Mouse (Mus musculus): ENCODE results near the gene Mtx2. TPM values are rescaled to one million over a fixed set of nuclear protein-coding genes. Genes with fewer than 3 reads are reported as not detected.
A peak's percentile ranks its signal among the peaks of the same experiment; 100 is the strongest.

Mtx2 gene
- 15.7 and 24.5 TPM in 2 replicates for polyA plus RNA-seq (2012; rRNA removed)

- TF ChIP-seq CTCF (IDR thresholded peaks at IDR 0.05; ENCODE audit: extremely low read depth, insufficient read depth, insufficient read length, insufficient replicate concordance), result no peak
- no peak for TF ChIP-seq POLR2A (IDR thresholded peaks at IDR 0.05; ENCODE audit: low read depth, low read length)
- WGBS, result under 1% methylated on average over 74 of the region's 74 CpGs
- peak within 1 kb of the TSS; percentile 93 for H3K4me3 ChIP-seq (ENCODE audit: extremely low read depth, insufficient read depth, insufficient read length)
- no peaks in the 10 kb centered on the region for H3K27me3 ChIP-seq (ENCODE audit: control insufficient read depth, insufficient read depth, low read length)
- no peaks in the 10 kb centered on the region for H3K36me3 ChIP-seq (ENCODE audit: control insufficient read depth, insufficient read depth, low read length)
- no peaks in the 10 kb centered on the region; the same call in 1 of the 2 replicates for H3K4me1 ChIP-seq (ENCODE audit: control insufficient read depth, insufficient read depth, insufficient read length)
- DNase-seq (ENCODE audit: low read depth in 1 of 2, low spot score in 2 of 2), result peak; percentile 36 to 62
- H3K27ac ChIP-seq (ENCODE audit: insufficient read depth, low read length), result peak within 1 kb of the TSS; percentile 74
These were observed at the start of gene Mtx2 for GRCm38 (mm10) chr2:74825730-74826430. Gene Mtx2, plus strand, starts transcription at chr2:74825803.

GRCm38 (mm10) chr2:74777536-74778275 lies 47.9 kb upstream of the Mtx2 start:
- TF ChIP-seq POLR2A (IDR thresholded peaks at IDR 0.05; ENCODE audit: low read depth, low read length) (no peak), CTCF (IDR thresholded peaks at IDR 0.05; ENCODE audit: extremely low read depth, insufficient read depth, insufficient read length, insufficient replicate concordance) (no peak)
- Histone ChIP-seq H3K4me3 (ENCODE audit: extremely low read depth, insufficient read depth, insufficient read length) (no peak overlapping the region), H3K27ac (ENCODE audit: insufficient read depth, low read length) (no peak overlapping the region), H3K4me1 (ENCODE audit: control insufficient read depth, insufficient read depth, insufficient read length) (no peaks in the 10 kb centered on the region), H3K36me3 (ENCODE audit: control insufficient read depth, insufficient read depth, low read length) (no peaks in the 10 kb centered on the region), H3K27me3 (ENCODE audit: control insufficient read depth, insufficient read depth, low read length) (no peaks in the 10 kb centered on the region)
- WGBS, result 84% methylated on average over 13 of the region's 13 CpGs
- no peak for DNase-seq (ENCODE audit: low read depth in 1 of 2, low spot score in 2 of 2)

GRCm38 (mm10) chr2:74781386-74781785 lies 44.2 kb upstream of the Mtx2 start:
- Histone ChIP-seq H3K36me3 (ENCODE audit: control insufficient read depth, insufficient read depth, low read length) (no peaks in the 10 kb centered on the region), H3K27me3 (ENCODE audit: control insufficient read depth, insufficient read depth, low read length) (no peaks in the 10 kb centered on the region), H3K27ac (ENCODE audit: insufficient read depth, low read length) (no peak overlapping the region), H3K4me1 (ENCODE audit: control insufficient read depth, insufficient read depth, insufficient read length) (no peaks in the 10 kb centered on the region), H3K4me3 (ENCODE audit: extremely low read depth, insufficient read depth, insufficient read length) (no peak overlapping the region)
- 93% methylated on average over 5 of the region's 5 CpGs for WGBS
- DNase-seq (ENCODE audit: low read depth in 1 of 2, low spot score in 2 of 2), result no peak
- TF ChIP-seq POLR2A (IDR thresholded peaks at IDR 0.05; ENCODE audit: low read depth, low read length), result no peak
- no peak for TF ChIP-seq CTCF (IDR thresholded peaks at IDR 0.05; ENCODE audit: extremely low read depth, insufficient read depth, insufficient read length, insufficient replicate concordance)

GRCm38 (mm10) chr2:74795531-74795930 lies 30.1 kb upstream of the Mtx2 start:
- H3K27me3 ChIP-seq (ENCODE audit: control insufficient read depth, insufficient read depth, low read length), result no peaks in the 10 kb centered on the region
- TF ChIP-seq CTCF (IDR thresholded peaks at IDR 0.05; ENCODE audit: extremely low read depth, insufficient read depth, insufficient read length, insufficient replicate concordance), result no peak
- TF ChIP-seq POLR2A (IDR thresholded peaks at IDR 0.05; ENCODE audit: low read depth, low read length), result no peak
- no peaks in the 10 kb centered on the region for H3K36me3 ChIP-seq (ENCODE audit: control insufficient read depth, insufficient read depth, low read length)
- H3K4me3 ChIP-seq (ENCODE audit: extremely low read depth, insufficient read depth, insufficient read length), result no peak overlapping the region
- H3K27ac ChIP-seq (ENCODE audit: insufficient read depth, low read length), result no peak overlapping the region
- WGBS, result 75% methylated on average over 7 of the region's 7 CpGs
- no peak for DNase-seq (ENCODE audit: low read depth in 1 of 2, low spot score in 2 of 2)
- H3K4me1 ChIP-seq (ENCODE audit: control insufficient read depth, insufficient read depth, insufficient read length), result no peaks in the 10 kb centered on the region

GRCm38 (mm10) chr2:74808431-74808830 lies 17.2 kb upstream of the Mtx2 start:
- H3K4me1 ChIP-seq (ENCODE audit: control insufficient read depth, insufficient read depth, insufficient read length), result no peaks in the 10 kb centered on the region
- H3K27me3 ChIP-seq (ENCODE audit: control insufficient read depth, insufficient read depth, low read length), result no peaks in the 10 kb centered on the region
- no peak for TF ChIP-seq CTCF (IDR thresholded peaks at IDR 0.05; ENCODE audit: extremely low read depth, insufficient read depth, insufficient read length, insufficient replicate concordance)
- TF ChIP-seq POLR2A (IDR thresholded peaks at IDR 0.05; ENCODE audit: low read depth, low read length), result no peak
- H3K27ac ChIP-seq (ENCODE audit: insufficient read depth, low read length), result no peak overlapping the region
- no peak for DNase-seq (ENCODE audit: low read depth in 1 of 2, low spot score in 2 of 2)
- 85% methylated on average over 5 of the region's 5 CpGs for WGBS
- no peak overlapping the region for H3K4me3 ChIP-seq (ENCODE audit: extremely low read depth, insufficient read depth, insufficient read length)
- no peaks in the 10 kb centered on the region for H3K36me3 ChIP-seq (ENCODE audit: control insufficient read depth, insufficient read depth, low read length)

- DNase-seq (ENCODE audit: low read depth in 1 of 2, low spot score in 2 of 2), result no peak
- WGBS, result 82% methylated on average over 5 of the region's 5 CpGs
- TF ChIP-seq CTCF (IDR thresholded peaks at IDR 0.05; ENCODE audit: extremely low read depth, insufficient read depth, insufficient read length, insufficient replicate concordance), result no peak
- no peak for TF ChIP-seq POLR2A (IDR thresholded peaks at IDR 0.05; ENCODE audit: low read depth, low read length)
These were observed 2.9 kb upstream of the Mtx2 start for GRCm38 (mm10) chr2:74822654-74823053.

More at GRCm38 (mm10) chr2:74822654-74823053, 2.9 kb upstream of the Mtx2 start:
- no peak overlapping the region for H3K4me3 ChIP-seq (ENCODE audit: extremely low read depth, insufficient read depth, insufficient read length)
- no peaks in the 10 kb centered on the region; the same call in 1 of the 2 replicates for H3K27me3 ChIP-seq (ENCODE audit: control insufficient read depth, insufficient read depth, low read length)
- no peaks in the 10 kb centered on the region for H3K36me3 ChIP-seq (ENCODE audit: control insufficient read depth, insufficient read depth, low read length)
- H3K4me1 ChIP-seq (ENCODE audit: control insufficient read depth, insufficient read depth, insufficient read length), result no peaks in the 10 kb centered on the region; the same call in 1 of the 2 replicates
- H3K27ac ChIP-seq (ENCODE audit: insufficient read depth, low read length), result no peak overlapping the region

Measured in spleen, adult 2 months (tissue).